Mouse (Mus musculus) common myeloid progenitor, adult 5-6 weeks (primary cell): ENCODE data around the gene Dnm3. TPM values are rescaled to one million over a fixed set of nuclear protein-coding genes. Genes with fewer than 3 reads are reported as not detected.

ENCODE experiments used
- ATAC-seq: replicated peaks from 2 replicates; pipeline ENCODE4 v1.8.0; 2016; ENCODE audit warnings: low read depth, mild to moderate bottlenecking, moderate TSS enrichment, inconsistent platforms; ENCODE audit not compliant: poor library complexity, severe bottlenecking
- total RNA-seq: library from RNA; stranded (forward); fragments of 200-1000, 187-1606 nt; gene quantifications from 2 replicates; pipeline ENCODE4 v1.2.3, GENCODE M21; 2017

Gene Dnm3
- total RNA-seq, 1 experiment from 2014 or later = not detected

GRCm38 (mm10) chr1:162336640-162337039 is 141.2 kb downstream of the Dnm3 start:
- ATAC-seq = peak; percentile 69

- no peak for ATAC-seq
These were observed 141.6 kb downstream of the Dnm3 start for GRCm38 (mm10) chr1:162336224-162336623.

- no peak for ATAC-seq
These were observed 149.2 kb downstream of the Dnm3 start for GRCm38 (mm10) chr1:162328673-162329072.

- no peak for ATAC-seq
These were observed 150.2 kb downstream of the Dnm3 start for GRCm38 (mm10) chr1:162327631-162328030.

- no peak for ATAC-seq
These were observed 153.4 kb downstream of the Dnm3 start for GRCm38 (mm10) chr1:162324412-162324811.

- ATAC-seq = no peak
These were observed 154.7 kb downstream of the Dnm3 start for GRCm38 (mm10) chr1:162323142-162323541.

- peak; percentile 95 for ATAC-seq
These were observed 164.2 kb downstream of the Dnm3 start for GRCm38 (mm10) chr1:162313451-162314276.

- ATAC-seq = no peak
These were observed 165.2 kb downstream of the Dnm3 start for GRCm38 (mm10) chr1:162312621-162313020.

- ATAC-seq = no peak
These were observed 165.7 kb downstream of the Dnm3 start for GRCm38 (mm10) chr1:162312152-162312551.

- no peak for ATAC-seq
These were observed 172.6 kb downstream of the Dnm3 start for GRCm38 (mm10) chr1:162305247-162305646.

- ATAC-seq = no peak
These were observed 175.4 kb downstream of the Dnm3 start for GRCm38 (mm10) chr1:162302480-162302879.

GRCm38 (mm10) chr1:162299558-162300319 is 178.1 kb downstream of the Dnm3 start:
- no peak for ATAC-seq

GRCm38 (mm10) chr1:162298527-162298926 is 179.3 kb downstream of the Dnm3 start:
- ATAC-seq = no peak

GRCm38 (mm10) chr1:162295443-162295842 is 182.4 kb downstream of the Dnm3 start:
- ATAC-seq = no peak

GRCm38 (mm10) chr1:162294572-162294910 is 183.3 kb downstream of the Dnm3 start:
- ATAC-seq = no peak

GRCm38 (mm10) chr1:162293732-162294571 is 183.9 kb downstream of the Dnm3 start:
- ATAC-seq = no peak

- 0 out of 2 replicates have a peak, but pooled peaks have one; percentile 50 for ATAC-seq
These were observed 190.9 kb downstream of the Dnm3 start for GRCm38 (mm10) chr1:162286910-162287309.

- ATAC-seq = no peak
These were observed 195.9 kb downstream of the Dnm3 start for GRCm38 (mm10) chr1:162281981-162282381.

GRCm38 (mm10) chr1:162280052-162280451 is 197.8 kb downstream of the Dnm3 start:
- ATAC-seq = no peak

GRCm38 (mm10) chr1:162276011-162276410 is 201.8 kb downstream of the Dnm3 start:
- 0 out of 2 replicates have a peak, but pooled peaks have one; percentile 42 for ATAC-seq
